Mouse (Mus musculus): Measurements from ENCODE around the gene Rpl37a. TPM values are rescaled to one million over a fixed set of nuclear protein-coding genes. Genes with fewer than 3 reads are reported as not detected.

The Rpl37a gene
- polyA plus RNA-seq, 1 experiment from 2014 or later: 2,199 TPM

DNA sequence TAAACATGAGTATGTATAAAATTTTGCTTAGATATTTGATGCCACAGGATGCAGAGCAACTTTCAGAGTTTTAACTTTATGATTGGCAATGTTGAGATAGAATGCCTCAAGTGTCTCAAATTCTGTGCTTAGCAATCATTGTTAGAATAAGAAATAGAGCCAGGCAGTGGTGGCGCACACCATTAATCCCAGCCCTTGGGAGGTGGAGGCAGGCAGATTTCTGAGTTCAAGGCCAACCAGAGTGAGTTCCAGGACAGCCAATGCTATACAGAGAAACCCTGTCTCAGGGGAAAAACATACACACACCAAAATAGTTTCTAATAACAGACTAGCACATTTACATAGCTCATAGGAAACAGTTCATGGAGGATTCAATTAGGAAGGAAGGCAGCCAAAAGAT lies 4.0 kb downstream of the Rpl37a start:
- Histone ChIP-seq H3K27ac (ENCODE audit: low read depth, low read length) (0 out of 2 replicates have a peak overlapping the region, but pooled peaks have one; percentile 2), H3K4me1 (replicated peaks; ENCODE audit: control insufficient read depth, insufficient read depth, low read length) (peaks cover 11% of the 10 kb centered on the region), H3K9me3 (ENCODE audit: control insufficient read depth, low read length) (no peaks in the 10 kb centered on the region), H3K4me3 (ENCODE audit: low read depth, low read length) (no peak overlapping the region), H3K4me2 (no peak overlapping the region), H3K9ac (ENCODE audit: low read depth, low read length) (no peak overlapping the region), H3K27me3 (replicated peaks; ENCODE audit: control insufficient read depth, insufficient read depth, low read length) (no peaks in the 10 kb centered on the region), H3K36me3 (ENCODE audit: control insufficient read depth, insufficient read depth, low read length) (peaks cover 15% of the 10 kb centered on the region)
- no peak for ATAC-seq (replicated peaks; ENCODE audit: low FRiP score)
- WGBS: 88% methylated on average over 1 of the region's 1 CpGs
- DNase-seq (ENCODE audit: low spot score): no peak

DNA sequence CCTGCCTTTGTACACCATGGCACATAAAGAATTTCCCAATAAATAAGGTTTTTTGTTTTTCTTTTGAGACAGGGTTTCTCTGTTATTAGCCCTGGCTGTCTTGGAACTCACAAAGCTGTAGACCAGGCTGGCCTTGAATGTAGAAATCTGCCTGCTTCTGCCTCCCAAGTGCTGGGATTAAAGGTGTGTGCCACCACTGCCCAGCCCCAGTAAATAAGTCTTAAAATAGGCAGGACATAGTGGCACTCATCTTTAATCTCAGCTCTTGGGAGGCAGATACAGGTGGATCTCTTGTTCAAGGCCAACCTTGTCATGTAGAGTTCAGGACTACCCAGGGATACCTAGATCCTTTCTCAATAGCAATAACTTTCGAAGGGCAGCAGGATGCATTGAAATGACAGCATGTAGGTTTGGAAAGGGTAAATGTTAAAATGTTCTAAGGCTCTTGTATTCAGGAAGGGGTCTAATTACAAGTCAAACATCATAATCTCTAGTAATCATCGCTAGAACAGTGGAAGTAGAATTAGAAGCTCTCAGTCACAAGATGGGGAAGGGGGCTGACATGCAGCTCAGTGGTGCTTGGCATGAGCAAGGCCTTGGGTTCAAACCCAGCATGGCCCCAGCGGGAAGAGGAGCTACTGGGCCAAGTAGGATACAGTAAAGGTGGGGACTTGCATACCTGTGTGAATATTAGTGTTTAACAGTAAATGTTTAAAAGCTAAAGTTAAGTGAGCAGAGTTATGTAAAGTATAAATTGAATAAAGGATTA lies 4.7 kb downstream of the Rpl37a start:
- Histone ChIP-seq H3K36me3 (ENCODE audit: control insufficient read depth, insufficient read depth, low read length) (peaks cover 15% of the 10 kb centered on the region), H3K4me3 (ENCODE audit: low read depth, low read length) (no peak overlapping the region), H3K4me1 (replicated peaks; ENCODE audit: control insufficient read depth, insufficient read depth, low read length) (peaks cover 11% of the 10 kb centered on the region), H3K9me3 (ENCODE audit: control insufficient read depth, low read length) (no peaks in the 10 kb centered on the region), H3K4me2 (no peak overlapping the region), H3K27ac (ENCODE audit: low read depth, low read length) (no peak overlapping the region), H3K27me3 (replicated peaks; ENCODE audit: control insufficient read depth, insufficient read depth, low read length) (no peaks in the 10 kb centered on the region), H3K9ac (ENCODE audit: low read depth, low read length) (no peak overlapping the region)
- DNase-seq (ENCODE audit: low spot score): no peak
- 75% methylated on average over 3 of the region's 3 CpGs for WGBS
- ATAC-seq (replicated peaks; ENCODE audit: low FRiP score): no peak

DNA sequence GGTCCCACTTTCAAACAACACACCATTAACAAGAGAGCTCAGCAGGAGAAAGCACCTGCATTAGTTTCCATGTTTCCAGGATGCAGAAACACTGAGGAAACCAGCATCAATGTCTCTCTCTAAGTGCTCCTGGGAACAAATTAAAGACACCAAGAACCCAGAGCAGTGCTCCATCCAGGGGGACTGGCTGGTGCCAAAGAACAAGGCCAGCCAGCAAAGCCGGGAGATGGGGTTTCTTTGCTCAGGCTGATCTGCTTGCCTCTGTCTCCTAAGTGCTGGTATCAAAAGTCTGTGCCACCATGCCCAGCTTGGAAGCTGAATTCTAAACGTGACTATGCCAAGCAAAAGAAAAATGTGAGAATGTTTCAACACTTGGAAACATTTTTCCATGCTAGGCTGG lies 5.3 kb downstream of the Rpl37a start:
- Histone ChIP-seq H3K4me3 (ENCODE audit: low read depth, low read length) (no peak overlapping the region), H3K9ac (ENCODE audit: low read depth, low read length) (no peak overlapping the region), H3K4me2 (no peak overlapping the region), H3K4me1 (replicated peaks; ENCODE audit: control insufficient read depth, insufficient read depth, low read length) (peaks cover 11% of the 10 kb centered on the region), H3K9me3 (ENCODE audit: control insufficient read depth, low read length) (no peaks in the 10 kb centered on the region), H3K27ac (ENCODE audit: low read depth, low read length) (no peak overlapping the region), H3K36me3 (ENCODE audit: control insufficient read depth, insufficient read depth, low read length) (peaks cover 15% of the 10 kb centered on the region), H3K27me3 (replicated peaks; ENCODE audit: control insufficient read depth, insufficient read depth, low read length) (no peaks in the 10 kb centered on the region)
- WGBS: 53% methylated on average over 2 of the region's 2 CpGs
- ATAC-seq (replicated peaks; ENCODE audit: low FRiP score) (no peak), DNase-seq (ENCODE audit: low spot score) (no peak)

DNA sequence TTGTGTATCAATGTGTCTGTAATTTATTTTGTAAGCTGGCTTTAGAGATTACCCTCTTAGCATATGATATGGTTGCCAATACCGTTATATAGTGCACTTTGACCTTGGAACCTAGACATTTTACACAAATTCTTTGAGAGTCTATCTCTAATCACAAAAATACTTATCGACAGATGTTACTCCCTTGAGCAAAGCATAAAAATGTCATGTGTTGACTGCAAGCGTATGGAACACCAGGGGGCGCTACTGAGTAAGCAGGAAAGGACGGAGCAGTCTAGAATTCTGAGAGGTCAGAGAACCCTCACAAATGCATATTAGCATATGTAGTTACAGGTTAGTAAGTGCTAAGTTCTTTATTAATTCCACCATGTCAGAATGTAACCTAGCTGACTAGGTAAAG lies 5.8 kb downstream of the Rpl37a start:
- Histone ChIP-seq H3K4me2 (no peak overlapping the region), H3K9ac (ENCODE audit: low read depth, low read length) (no peak overlapping the region), H3K27me3 (replicated peaks; ENCODE audit: control insufficient read depth, insufficient read depth, low read length) (no peaks in the 10 kb centered on the region), H3K36me3 (ENCODE audit: control insufficient read depth, insufficient read depth, low read length) (peaks cover 15% of the 10 kb centered on the region), H3K27ac (ENCODE audit: low read depth, low read length) (no peak overlapping the region), H3K4me3 (ENCODE audit: low read depth, low read length) (no peak overlapping the region), H3K9me3 (ENCODE audit: control insufficient read depth, low read length) (no peaks in the 10 kb centered on the region), H3K4me1 (replicated peaks; ENCODE audit: control insufficient read depth, insufficient read depth, low read length) (peaks cover 11% of the 10 kb centered on the region)
- ATAC-seq (replicated peaks; ENCODE audit: low FRiP score) (no peak), DNase-seq (ENCODE audit: low spot score) (peak; percentile 54)
- WGBS: 14% methylated on average over 5 of the region's 5 CpGs

DNA sequence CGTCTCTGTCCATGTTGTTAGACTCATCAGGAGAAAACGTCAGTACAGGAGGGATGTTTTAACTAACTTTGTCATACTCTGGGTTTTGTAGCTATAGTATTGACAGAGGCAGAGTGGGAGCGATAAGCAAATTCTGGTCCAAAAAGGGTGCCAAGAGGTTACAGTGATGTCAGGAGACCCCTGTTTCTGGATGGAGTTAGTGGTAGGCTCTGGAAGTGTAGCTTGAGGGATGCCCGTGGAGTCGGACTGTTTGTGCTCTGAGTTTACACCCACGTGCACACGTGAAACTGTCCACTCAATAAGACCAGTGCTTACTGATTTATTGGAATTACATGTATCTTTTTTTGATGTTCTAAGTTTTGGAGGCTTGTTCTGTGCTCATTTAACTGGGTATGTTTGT lies 6.5 kb downstream of the Rpl37a start:
- Histone ChIP-seq H3K9ac (ENCODE audit: low read depth, low read length) (no peak overlapping the region), H3K4me2 (no peak overlapping the region), H3K27ac (ENCODE audit: low read depth, low read length) (no peak overlapping the region), H3K4me1 (replicated peaks; ENCODE audit: control insufficient read depth, insufficient read depth, low read length) (peaks cover 9% of the 10 kb centered on the region), H3K27me3 (replicated peaks; ENCODE audit: control insufficient read depth, insufficient read depth, low read length) (no peaks in the 10 kb centered on the region), H3K36me3 (ENCODE audit: control insufficient read depth, insufficient read depth, low read length) (peaks cover 15% of the 10 kb centered on the region), H3K9me3 (ENCODE audit: control insufficient read depth, low read length) (no peaks in the 10 kb centered on the region), H3K4me3 (ENCODE audit: low read depth, low read length) (no peak overlapping the region)
- no peak for ATAC-seq (replicated peaks; ENCODE audit: low FRiP score)
- WGBS: 89% methylated on average over 7 of the region's 7 CpGs
- no peak for DNase-seq (ENCODE audit: low spot score)

DNA sequence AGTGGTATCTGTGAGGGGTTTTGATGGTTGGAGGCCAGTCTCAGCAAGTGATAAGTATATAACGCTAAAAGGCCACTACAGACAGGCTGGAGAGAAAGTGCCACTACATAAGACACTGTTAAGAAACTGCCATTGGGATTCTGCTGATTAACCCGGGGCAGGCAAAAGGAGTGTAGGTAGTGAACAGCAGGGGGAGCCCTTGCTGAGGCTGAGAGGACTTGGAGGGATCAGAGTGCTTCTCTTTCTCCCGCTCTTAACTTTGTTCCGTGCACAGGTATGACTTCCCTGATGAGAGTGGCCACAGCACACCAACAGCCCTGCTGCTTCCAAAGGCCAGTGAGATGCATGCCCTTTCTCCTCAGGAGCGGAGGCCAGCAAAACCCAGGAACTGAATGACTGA lies 7.8 kb downstream of the Rpl37a start:
- Histone ChIP-seq H3K4me2 (no peak overlapping the region), H3K4me1 (replicated peaks; ENCODE audit: control insufficient read depth, insufficient read depth, low read length) (no peaks in the 10 kb centered on the region), H3K36me3 (ENCODE audit: control insufficient read depth, insufficient read depth, low read length) (peaks cover 5% of the 10 kb centered on the region; the same call in 1 of the 2 replicates), H3K4me3 (ENCODE audit: low read depth, low read length) (no peak overlapping the region), H3K27ac (ENCODE audit: low read depth, low read length) (no peak overlapping the region), H3K27me3 (replicated peaks; ENCODE audit: control insufficient read depth, insufficient read depth, low read length) (no peaks in the 10 kb centered on the region), H3K9ac (ENCODE audit: low read depth, low read length) (no peak overlapping the region), H3K9me3 (ENCODE audit: control insufficient read depth, low read length) (no peaks in the 10 kb centered on the region)
- 31% methylated on average over 5 of the region's 5 CpGs for WGBS
- ATAC-seq (replicated peaks; ENCODE audit: low FRiP score) (peak; percentile 71), DNase-seq (ENCODE audit: low spot score) (peak; percentile 60)

DNA sequence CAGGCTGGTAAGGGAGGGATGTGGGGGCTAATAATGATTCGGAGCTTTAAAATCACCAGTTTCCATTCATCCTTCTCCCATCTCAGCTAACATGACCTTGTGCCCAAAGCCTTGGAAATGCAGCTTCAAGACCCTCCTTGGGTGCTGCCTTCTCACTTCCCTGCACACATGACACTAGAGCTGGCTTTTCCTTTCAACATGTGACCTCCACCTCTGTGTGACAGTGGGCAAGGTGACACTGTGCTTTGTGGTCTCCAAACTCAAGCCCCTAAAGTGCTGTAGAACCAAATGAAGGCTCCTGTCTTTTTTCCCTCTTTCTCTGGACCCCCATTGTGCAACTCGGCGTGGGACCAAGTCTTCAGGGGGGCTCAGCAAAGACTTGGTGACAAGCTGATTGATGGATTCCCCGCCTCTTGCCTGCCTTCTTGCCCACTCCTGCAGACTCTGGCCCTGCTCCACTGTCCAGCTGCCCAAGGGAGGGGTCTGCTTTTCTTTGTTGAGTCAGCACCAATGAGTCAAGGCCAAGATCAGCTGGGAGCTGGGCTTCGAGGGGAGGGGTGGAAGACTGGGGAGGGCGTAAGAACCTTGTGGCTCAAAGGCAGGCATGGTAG lies 9.1 kb downstream of the Rpl37a start:
- ATAC-seq (replicated peaks; ENCODE audit: low FRiP score) (no peak), DNase-seq (ENCODE audit: low spot score) (no peak)
- H3K4me2 ChIP-seq: no peak overlapping the region
- H3K36me3 ChIP-seq (ENCODE audit: control insufficient read depth, insufficient read depth, low read length): no peaks in the 10 kb centered on the region; the same call in 1 of the 2 replicates
- WGBS: 69% methylated on average over 6 of the region's 6 CpGs
- H3K4me3 ChIP-seq (ENCODE audit: low read depth, low read length): no peak overlapping the region
- no peaks in the 10 kb centered on the region for H3K9me3 ChIP-seq (ENCODE audit: control insufficient read depth, low read length)
- no peak overlapping the region for H3K27ac ChIP-seq (ENCODE audit: low read depth, low read length)
- H3K4me1 ChIP-seq (replicated peaks; ENCODE audit: control insufficient read depth, insufficient read depth, low read length): no peaks in the 10 kb centered on the region
- no peak overlapping the region for H3K9ac ChIP-seq (ENCODE audit: low read depth, low read length)
- no peaks in the 10 kb centered on the region for H3K27me3 ChIP-seq (replicated peaks; ENCODE audit: control insufficient read depth, insufficient read depth, low read length)

DNA sequence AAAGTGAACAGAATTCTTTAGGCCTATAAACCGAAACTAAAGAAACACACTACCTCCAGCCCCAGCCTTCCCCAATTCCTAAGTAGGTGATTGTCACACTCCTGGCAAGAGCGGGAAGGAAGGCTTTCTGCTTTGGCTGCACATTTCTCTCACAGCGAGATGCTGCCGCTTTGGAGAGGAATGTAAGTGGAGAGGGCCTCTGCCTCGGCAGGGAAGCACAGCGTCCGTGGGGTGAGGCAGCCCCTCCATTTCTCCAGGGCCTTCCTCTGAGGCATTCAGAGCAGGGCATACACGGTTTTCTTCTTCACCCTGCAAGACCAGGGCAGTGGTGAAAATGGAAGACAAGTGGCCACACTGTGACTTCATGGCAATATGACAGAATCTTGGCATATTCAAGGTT lies 11.6 kb downstream of the Rpl37a start:
- Histone ChIP-seq H3K27me3 (replicated peaks; ENCODE audit: control insufficient read depth, insufficient read depth, low read length) (no peaks in the 10 kb centered on the region), H3K4me1 (replicated peaks; ENCODE audit: control insufficient read depth, insufficient read depth, low read length) (no peaks in the 10 kb centered on the region), H3K9me3 (ENCODE audit: control insufficient read depth, low read length) (no peaks in the 10 kb centered on the region), H3K4me2 (no peak overlapping the region), H3K36me3 (ENCODE audit: control insufficient read depth, insufficient read depth, low read length) (no peaks in the 10 kb centered on the region; the same call in 1 of the 2 replicates), H3K27ac (ENCODE audit: low read depth, low read length) (no peak overlapping the region), H3K4me3 (ENCODE audit: low read depth, low read length) (no peak overlapping the region), H3K9ac (ENCODE audit: low read depth, low read length) (no peak overlapping the region)
- DNase-seq (ENCODE audit: low spot score) (no peak), ATAC-seq (replicated peaks; ENCODE audit: low FRiP score) (no peak)
- WGBS: 64% methylated on average over 8 of the region's 8 CpGs

DNA sequence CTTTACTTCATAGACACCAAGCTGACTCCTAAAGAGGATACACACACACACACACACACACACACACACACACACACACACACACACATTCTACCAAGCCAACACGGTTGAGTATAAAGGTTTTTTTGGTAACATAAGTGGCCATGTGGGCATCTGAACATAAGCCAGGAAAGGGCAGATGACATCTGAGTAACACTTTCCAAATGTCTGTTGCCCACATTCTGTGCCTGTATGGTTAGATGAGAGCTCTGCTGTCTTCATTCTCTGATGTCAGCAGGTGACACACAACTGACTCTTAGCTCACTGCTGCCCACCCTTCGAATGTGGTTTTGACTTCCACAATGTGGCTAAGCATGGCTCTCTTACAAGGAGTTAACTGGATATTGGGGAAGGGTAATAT lies 13.3 kb downstream of the Rpl37a start:
- 74% methylated on average over 2 of the region's 2 CpGs for WGBS

More for the DNA sequence above, 13.3 kb downstream of the Rpl37a start:
- Histone ChIP-seq H3K4me3 (ENCODE audit: low read depth, low read length) (no peak overlapping the region), H3K27ac (ENCODE audit: low read depth, low read length) (no peak overlapping the region), H3K9me3 (ENCODE audit: control insufficient read depth, low read length) (no peaks in the 10 kb centered on the region), H3K27me3 (replicated peaks; ENCODE audit: control insufficient read depth, insufficient read depth, low read length) (no peaks in the 10 kb centered on the region), H3K9ac (ENCODE audit: low read depth, low read length) (no peak overlapping the region), H3K4me2 (no peak overlapping the region), H3K4me1 (replicated peaks; ENCODE audit: control insufficient read depth, insufficient read depth, low read length) (no peaks in the 10 kb centered on the region), H3K36me3 (ENCODE audit: control insufficient read depth, insufficient read depth, low read length) (no peaks in the 10 kb centered on the region; the same call in 1 of the 2 replicates)
- DNase-seq (ENCODE audit: low spot score): no peak
- no peak for ATAC-seq (replicated peaks; ENCODE audit: low FRiP score)

All from liver, embryonic 11.5 days (tissue).